Mouse (Mus musculus) olfactory bulb, adult 2 months (tissue): ENCODE data around the gene Serpinb1b.

Experiments used
- CTCF ChIP-seq: fragments of 200-500 bp; IDR thresholded peaks from 2 replicates; pipeline ENCODE4 v1.5.1; 2012; ENCODE audit warnings: low read depth, mild to moderate bottlenecking, low read length, moderate library complexity; ENCODE audit not compliant: insufficient read depth
- POLR2A ChIP-seq: fragments of 200-500 bp; IDR thresholded peaks from 2 replicates; pipeline ENCODE4 v1.6.1; 2012; ENCODE audit warnings: mild to moderate bottlenecking, low read depth, low read length, moderate library complexity; ENCODE audit not compliant: insufficient read depth

DNA sequence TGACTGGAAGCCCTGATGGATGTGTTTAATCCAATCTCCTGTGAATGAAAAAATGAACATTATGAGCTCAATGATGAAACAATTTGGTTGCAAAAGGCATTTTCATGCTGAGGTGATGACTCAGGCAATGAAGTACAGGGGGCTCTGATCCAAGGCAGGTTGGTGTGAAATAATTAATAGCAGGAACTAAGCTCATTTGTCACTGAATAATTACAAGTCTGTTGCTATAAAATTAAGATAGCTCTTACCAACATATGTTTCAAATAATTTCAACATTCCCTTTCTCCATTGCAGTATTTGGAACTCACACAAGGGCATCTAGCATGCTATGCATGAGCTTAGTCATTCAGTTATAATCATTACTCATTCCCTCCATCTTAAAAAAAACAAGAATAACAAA, 27.3 kb downstream of the Serpinb1b start:
- no peak for TF ChIP-seq CTCF
- no peak for TF ChIP-seq POLR2A
